Mouse (Mus musculus): ENCODE results near the gene Cdnf.

DNA sequence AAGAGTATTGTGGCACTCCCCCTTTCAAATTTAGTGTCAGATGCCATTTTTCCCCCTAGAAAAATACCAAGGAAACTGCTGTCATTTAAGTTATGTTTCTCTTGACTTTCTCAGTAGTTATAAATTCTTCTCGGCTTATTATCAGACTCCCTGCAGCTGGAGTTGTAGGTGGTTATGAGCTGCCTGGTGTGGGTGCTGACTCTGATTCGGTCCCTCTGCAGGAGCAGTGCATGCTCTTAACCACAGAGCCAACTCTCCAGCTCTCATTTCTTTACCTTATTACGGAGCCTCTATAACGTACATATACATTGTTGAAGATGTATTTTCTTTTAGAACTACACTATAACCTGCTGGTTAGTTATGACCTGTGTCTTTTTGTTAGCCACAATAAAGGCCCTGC lies 9.7 kb downstream of the Cdnf start:
- TF ChIP-seq POLR2A (IDR thresholded peaks at IDR 0.05; ENCODE audit: control insufficient read depth, extremely low read depth, insufficient read depth, low read length, poor library complexity) (no peak), CTCF (IDR thresholded peaks at IDR 0.05; ENCODE audit: borderline replicate concordance, control insufficient read depth, extremely low read depth, insufficient read depth, low read length, poor library complexity) (no peak)

Data from thymus, adult 2 months (tissue).